Mouse (Mus musculus) layer of hippocampus, adult 8-10 months (tissue): ENCODE results near the gene Ifi211. TPM values are rescaled to one million over a fixed set of nuclear protein-coding genes. Genes with fewer than 3 reads are reported as not detected.
"Not testable (repeated sequence)": the region's sequence is repeated elsewhere in the genome, so short reads cannot be mapped to it uniquely, and the experiment has no call there.

Source experiments
- DNase-seq, 2 experiments: peaks; one replicate each; pipeline ENCODE4 v3.0.0; 2022; ENCODE audit warnings: low spot score in 2 of 2
- total RNA-seq, 4 experiments: library from RNA; stranded (reverse); gene quantifications; 2 replicates each; pipeline ENCODE4 v1.2.4; 2022

Gene Ifi211
- total RNA-seq, result 1 to 10 TPM in 1 of 4 experiments, under 1 TPM in 2, not detected in 1; 0.45 to 1.1 (median 0.49) TPM

- DNase-seq, result not testable (repeated sequence)
These were observed at the start of gene Ifi211 for GRCm38 (mm10) chr1:173912548-173913255. Ifi211 (minus strand) TSS chr1:173913046.

- not testable (repeated sequence) for DNase-seq
These were observed 48.6 kb upstream of the Ifi211 start for GRCm38 (mm10) chr1:173961491-173961890.

GRCm38 (mm10) chr1:173959998-173960397 lies 47.2 kb upstream of the Ifi211 start:
- not testable (repeated sequence) for DNase-seq

- not testable (repeated sequence) for DNase-seq
These were observed 43.1 kb upstream of the Ifi211 start for GRCm38 (mm10) chr1:173955839-173956527.

- DNase-seq, result no peak
These were observed 42.4 kb upstream of the Ifi211 start for GRCm38 (mm10) chr1:173955071-173955796.

- DNase-seq, result no peak
These were observed 40.7 kb upstream of the Ifi211 start for GRCm38 (mm10) chr1:173953563-173953962.

GRCm38 (mm10) chr1:173949044-173949443 lies 36.2 kb upstream of the Ifi211 start:
- not testable (repeated sequence) for DNase-seq

- DNase-seq, result peak; percentile 44 to 66
These were observed 29.9 kb upstream of the Ifi211 start for GRCm38 (mm10) chr1:173942780-173943066.

- DNase-seq, result not testable (repeated sequence)
These were observed 29.3 kb upstream of the Ifi211 start, which contains the start of the genes Mndal and Ifi203 for GRCm38 (mm10) chr1:173941924-173942779. Mndal (minus strand) TSS chr1:173942491. Ifi203 (minus strand) TSS chr1:173942672.

- not testable (repeated sequence) for DNase-seq
These were observed 28.7 kb upstream of the Ifi211 start for GRCm38 (mm10) chr1:173941522-173941921.

GRCm38 (mm10) chr1:173919279-173919678 lies 6.4 kb upstream of the Ifi211 start:
- not testable (repeated sequence) for DNase-seq

GRCm38 (mm10) chr1:173914559-173914958 lies 1.7 kb upstream of the Ifi211 start:
- no peak for DNase-seq

GRCm38 (mm10) chr1:173913256-173913791 lies 478 bp upstream of the Ifi211 start:
- DNase-seq, result not testable (repeated sequence)

GRCm38 (mm10) chr1:173911808-173912464 lies 910 bp downstream of the Ifi211 start:
- no peak for DNase-seq

GRCm38 (mm10) chr1:173908390-173908789 lies 4.5 kb downstream of the Ifi211 start:
- not testable (repeated sequence) for DNase-seq

- DNase-seq, result not testable (repeated sequence)
These were observed 7.0 kb downstream of the Ifi211 start for GRCm38 (mm10) chr1:173905885-173906284.

GRCm38 (mm10) chr1:173889741-173890140 lies 23.1 kb downstream of the Ifi211 start:
- DNase-seq, result not testable (repeated sequence)

- not testable (repeated sequence) for DNase-seq
These were observed 25.6 kb downstream of the Ifi211 start for GRCm38 (mm10) chr1:173887026-173887787.

- peak; percentile 56 to 71 for DNase-seq
These were observed 32.7 kb downstream of the Ifi211 start for GRCm38 (mm10) chr1:173880004-173880666.
